Mouse (Mus musculus): ENCODE measurements around the gene Mapk6. TPM values are rescaled to one million over a fixed set of nuclear protein-coding genes. Genes with fewer than 3 reads are reported as not detected.

Mapk6 gene
- polyA plus RNA-seq, 1 experiment from 2014 or later: 191 TPM

DNA sequence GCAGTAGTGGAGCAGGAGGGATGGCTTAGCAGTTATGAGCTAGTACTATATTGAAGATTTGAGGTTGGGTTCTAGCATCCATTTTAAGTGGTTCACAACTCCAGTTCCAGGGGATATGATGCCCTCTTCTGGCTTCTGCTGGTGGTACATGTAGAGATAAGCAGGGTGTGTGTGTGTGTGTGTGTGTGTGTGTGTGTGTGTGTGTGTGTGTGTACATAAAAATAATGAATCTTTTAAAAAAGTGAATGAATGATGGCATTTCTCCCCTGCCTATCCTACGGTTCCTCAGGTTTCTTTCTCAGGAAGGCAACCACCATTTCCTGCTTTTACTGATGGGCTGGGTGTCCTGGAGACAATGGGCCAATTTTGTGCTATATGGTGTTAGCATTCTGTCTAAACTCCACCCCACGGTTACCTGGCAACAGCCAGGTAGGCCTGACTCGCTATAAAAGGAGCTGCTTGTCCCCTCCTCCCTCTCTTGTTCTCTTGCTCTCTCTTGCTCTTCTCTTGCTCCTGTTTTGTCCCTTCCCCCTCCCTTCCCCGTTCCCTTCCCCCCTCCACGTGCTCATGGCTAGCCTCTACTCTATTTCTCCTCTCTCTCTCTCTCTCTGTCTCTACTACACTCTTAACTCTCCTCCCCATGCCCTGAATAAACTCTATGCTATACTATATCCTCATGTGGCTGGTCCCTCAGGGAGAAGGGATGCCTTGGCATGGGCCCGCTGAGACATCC lies 28.0 kb upstream of the Mapk6 start:
- Histone ChIP-seq H3K4me3 (ENCODE audit: low read depth, low read length) (no peak overlapping the region), H3K4me2 (ENCODE audit: low read depth, low read length) (no peak overlapping the region), H3K36me3 (ENCODE audit: control insufficient read depth, insufficient read depth, low read length) (no peaks in the 10 kb centered on the region), H3K27me3 (ENCODE audit: control insufficient read depth, insufficient read depth, low read length) (no peaks in the 10 kb centered on the region), H3K9me3 (ENCODE audit: control insufficient read depth, low read length) (no peaks in the 10 kb centered on the region), H3K4me1 (ENCODE audit: control insufficient read depth, insufficient read depth, low read length) (peaks cover 9% of the 10 kb centered on the region), H3K9ac (replicated peaks; ENCODE audit: low read depth, low read length) (no peak overlapping the region), H3K27ac (ENCODE audit: low read depth, low read length) (no peak overlapping the region)
- 25% methylated on average over 6 of the region's 6 CpGs for WGBS
- ATAC-seq (ENCODE audit: low read depth): no peak

DNA sequence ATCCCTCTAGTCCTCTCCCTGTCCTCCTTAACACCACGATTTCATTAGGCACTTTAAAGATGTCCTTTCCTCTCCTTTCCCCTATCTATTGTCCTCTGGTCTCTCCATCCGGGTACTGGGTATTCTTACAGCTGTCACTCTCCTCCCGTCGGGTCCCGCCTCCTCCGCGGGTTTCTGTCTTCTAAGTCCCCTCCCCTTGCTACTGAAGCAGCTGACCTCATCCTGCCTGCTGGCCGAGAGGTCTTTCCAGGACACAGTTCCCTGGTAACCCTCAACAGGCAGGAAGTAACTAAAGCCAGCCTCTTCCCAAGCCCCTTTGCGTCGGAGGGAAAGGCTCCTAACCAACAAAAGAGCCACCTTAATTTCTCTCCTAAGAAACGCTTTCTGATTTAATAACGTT lies 26.1 kb upstream of the Mapk6 start:
- Histone ChIP-seq H3K4me2 (ENCODE audit: low read depth, low read length) (no peak overlapping the region), H3K36me3 (ENCODE audit: control insufficient read depth, insufficient read depth, low read length) (no peaks in the 10 kb centered on the region), H3K27ac (ENCODE audit: low read depth, low read length) (no peak overlapping the region), H3K4me1 (ENCODE audit: control insufficient read depth, insufficient read depth, low read length) (no peaks in the 10 kb centered on the region), H3K27me3 (ENCODE audit: control insufficient read depth, insufficient read depth, low read length) (no peaks in the 10 kb centered on the region), H3K9me3 (ENCODE audit: control insufficient read depth, low read length) (no peaks in the 10 kb centered on the region), H3K9ac (replicated peaks; ENCODE audit: low read depth, low read length) (no peak overlapping the region), H3K4me3 (ENCODE audit: low read depth, low read length) (no peak overlapping the region)
- ATAC-seq (ENCODE audit: low read depth): 0 out of 2 replicates have a peak, but pooled peaks have one; percentile 24
- WGBS: 5% methylated on average over 12 of the region's 12 CpGs

DNA sequence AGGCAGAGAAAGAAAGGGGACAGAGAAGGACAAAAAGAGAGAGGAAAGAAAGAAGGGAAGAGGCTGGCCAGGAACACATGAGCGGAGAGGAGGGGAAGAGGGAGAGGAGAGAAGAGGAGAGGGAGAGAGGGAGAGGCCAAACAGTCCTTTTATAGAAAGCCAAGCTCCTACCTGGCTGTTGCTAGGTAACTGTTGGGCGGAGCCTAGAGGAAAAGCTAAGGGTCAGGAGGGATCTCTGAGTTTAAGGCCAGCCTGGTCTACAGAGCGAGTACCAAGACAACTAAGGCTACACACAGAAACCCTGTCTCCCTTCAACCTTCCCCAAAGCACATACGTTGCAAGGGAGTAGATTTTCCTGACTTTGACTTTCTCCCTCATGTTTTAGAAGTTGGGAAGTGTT lies 25.5 kb upstream of the Mapk6 start:
- no peaks in the 10 kb centered on the region for H3K27me3 ChIP-seq (ENCODE audit: control insufficient read depth, insufficient read depth, low read length)
- WGBS: 81% methylated on average over 4 of the region's 4 CpGs
- H3K4me3 ChIP-seq (ENCODE audit: low read depth, low read length): no peak overlapping the region
- ATAC-seq (ENCODE audit: low read depth): no peak
- no peak overlapping the region for H3K9ac ChIP-seq (replicated peaks; ENCODE audit: low read depth, low read length)
- no peaks in the 10 kb centered on the region for H3K36me3 ChIP-seq (ENCODE audit: control insufficient read depth, insufficient read depth, low read length)
- no peaks in the 10 kb centered on the region for H3K9me3 ChIP-seq (ENCODE audit: control insufficient read depth, low read length)
- no peaks in the 10 kb centered on the region for H3K4me1 ChIP-seq (ENCODE audit: control insufficient read depth, insufficient read depth, low read length)
- H3K4me2 ChIP-seq (ENCODE audit: low read depth, low read length): no peak overlapping the region
- H3K27ac ChIP-seq (ENCODE audit: low read depth, low read length): no peak overlapping the region

GRCm38 (mm10) chr9:75434872-75435271 lies 25.1 kb upstream of the Mapk6 start:
- 79% methylated on average over 6 of the region's 6 CpGs for WGBS
- H3K36me3 ChIP-seq (ENCODE audit: control insufficient read depth, insufficient read depth, low read length): no peaks in the 10 kb centered on the region

GRCm38 (mm10) chr9:75434172-75434793 lies 24.5 kb upstream of the Mapk6 start:
- Histone ChIP-seq H3K4me2 (ENCODE audit: low read depth, low read length) (no peak overlapping the region), H3K27me3 (ENCODE audit: control insufficient read depth, insufficient read depth, low read length) (no peaks in the 10 kb centered on the region), H3K4me3 (ENCODE audit: low read depth, low read length) (no peak overlapping the region), H3K9me3 (ENCODE audit: control insufficient read depth, low read length) (no peaks in the 10 kb centered on the region), H3K4me1 (ENCODE audit: control insufficient read depth, insufficient read depth, low read length) (no peaks in the 10 kb centered on the region), H3K36me3 (ENCODE audit: control insufficient read depth, insufficient read depth, low read length) (no peaks in the 10 kb centered on the region), H3K27ac (ENCODE audit: low read depth, low read length) (no peak overlapping the region), H3K9ac (replicated peaks; ENCODE audit: low read depth, low read length) (no peak overlapping the region)
- peak; percentile 58; the same call in 1 of the 2 replicates for ATAC-seq (ENCODE audit: low read depth)
- WGBS: 25% methylated on average over 7 of the region's 7 CpGs

More at GRCm38 (mm10) chr9:75434872-75435271, 25.1 kb upstream of the Mapk6 start:
- H3K27me3 ChIP-seq (ENCODE audit: control insufficient read depth, insufficient read depth, low read length): no peaks in the 10 kb centered on the region
- no peaks in the 10 kb centered on the region for H3K4me1 ChIP-seq (ENCODE audit: control insufficient read depth, insufficient read depth, low read length)
- H3K9ac ChIP-seq (replicated peaks; ENCODE audit: low read depth, low read length): no peak overlapping the region
- no peak for ATAC-seq (ENCODE audit: low read depth)
- no peak overlapping the region for H3K4me2 ChIP-seq (ENCODE audit: low read depth, low read length)
- no peak overlapping the region for H3K27ac ChIP-seq (ENCODE audit: low read depth, low read length)
- no peaks in the 10 kb centered on the region for H3K9me3 ChIP-seq (ENCODE audit: control insufficient read depth, low read length)
- no peak overlapping the region for H3K4me3 ChIP-seq (ENCODE audit: low read depth, low read length)

- no peak overlapping the region for H3K9ac ChIP-seq (replicated peaks; ENCODE audit: low read depth, low read length)
- H3K4me2 ChIP-seq (ENCODE audit: low read depth, low read length): no peak overlapping the region
- no peak overlapping the region for H3K27ac ChIP-seq (ENCODE audit: low read depth, low read length)
- no peaks in the 10 kb centered on the region for H3K36me3 ChIP-seq (ENCODE audit: control insufficient read depth, insufficient read depth, low read length)
- no peak for ATAC-seq (ENCODE audit: low read depth)
- H3K9me3 ChIP-seq (ENCODE audit: control insufficient read depth, low read length): no peaks in the 10 kb centered on the region
- no peaks in the 10 kb centered on the region for H3K27me3 ChIP-seq (ENCODE audit: control insufficient read depth, insufficient read depth, low read length)
- H3K4me1 ChIP-seq (ENCODE audit: control insufficient read depth, insufficient read depth, low read length): no peaks in the 10 kb centered on the region
- 62% methylated on average over 3 of the region's 3 CpGs for WGBS
- no peak overlapping the region for H3K4me3 ChIP-seq (ENCODE audit: low read depth, low read length)
Observed at GRCm38 (mm10) chr9:75432694-75433093, 22.9 kb upstream of the Mapk6 start.

DNA sequence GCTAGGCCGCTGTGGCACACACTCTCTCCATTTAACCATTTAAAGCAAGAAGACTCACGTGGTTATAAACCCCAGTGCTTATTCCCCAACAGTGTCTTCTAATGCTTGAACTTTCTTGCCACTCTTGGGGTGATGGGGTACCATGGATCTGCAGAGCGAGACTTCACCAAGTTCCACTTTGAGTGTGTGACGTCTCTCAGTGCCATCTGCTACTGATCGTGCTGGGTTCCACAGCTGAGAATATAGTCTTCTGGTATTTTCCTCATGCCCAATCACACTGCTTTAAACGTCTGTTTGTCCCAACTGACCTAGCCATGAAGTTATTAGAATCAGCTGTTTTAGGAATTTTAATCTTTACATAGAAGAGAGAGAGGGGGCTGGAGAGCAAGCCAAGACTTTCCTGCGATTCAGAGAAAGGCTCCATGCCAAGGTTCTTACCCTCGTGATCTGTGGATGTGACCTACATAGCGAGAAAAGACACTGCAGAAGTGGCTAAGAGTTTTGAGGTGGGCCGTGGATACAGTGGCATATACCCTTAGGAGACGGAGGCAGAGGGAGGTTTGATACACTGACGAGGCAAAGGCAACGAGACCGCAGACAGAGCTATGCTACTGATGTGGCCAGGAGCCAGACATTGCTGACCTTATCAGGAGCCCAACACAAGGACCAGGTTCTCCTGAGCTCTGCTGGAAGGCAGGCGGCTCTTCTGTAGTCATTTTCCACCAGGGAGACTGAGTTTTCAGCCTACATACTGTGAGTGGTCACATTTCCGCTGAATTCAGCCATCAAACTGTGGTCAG lies 21.2 kb upstream of the Mapk6 start:
- H3K4me1 ChIP-seq (ENCODE audit: control insufficient read depth, insufficient read depth, low read length): no peaks in the 10 kb centered on the region
- H3K9me3 ChIP-seq (ENCODE audit: control insufficient read depth, low read length): no peaks in the 10 kb centered on the region
- no peak overlapping the region for H3K9ac ChIP-seq (replicated peaks; ENCODE audit: low read depth, low read length)
- no peaks in the 10 kb centered on the region for H3K27me3 ChIP-seq (ENCODE audit: control insufficient read depth, insufficient read depth, low read length)
- H3K4me3 ChIP-seq (ENCODE audit: low read depth, low read length): no peak overlapping the region
- no peak overlapping the region for H3K4me2 ChIP-seq (ENCODE audit: low read depth, low read length)
- H3K36me3 ChIP-seq (ENCODE audit: control insufficient read depth, insufficient read depth, low read length): no peaks in the 10 kb centered on the region
- no peak overlapping the region for H3K27ac ChIP-seq (ENCODE audit: low read depth, low read length)
- ATAC-seq (ENCODE audit: low read depth): no peak
- 88% methylated on average over 16 of the region's 16 CpGs for WGBS

- 96% methylated on average over 1 of the region's 1 CpGs for WGBS
- no peaks in the 10 kb centered on the region for H3K27me3 ChIP-seq (ENCODE audit: control insufficient read depth, insufficient read depth, low read length)
- no peak overlapping the region for H3K4me3 ChIP-seq (ENCODE audit: low read depth, low read length)
- ATAC-seq (ENCODE audit: low read depth): no peak
- H3K4me2 ChIP-seq (ENCODE audit: low read depth, low read length): no peak overlapping the region
- H3K4me1 ChIP-seq (ENCODE audit: control insufficient read depth, insufficient read depth, low read length): no peaks in the 10 kb centered on the region
- no peak overlapping the region for H3K27ac ChIP-seq (ENCODE audit: low read depth, low read length)
- no peaks in the 10 kb centered on the region for H3K9me3 ChIP-seq (ENCODE audit: control insufficient read depth, low read length)
- no peaks in the 10 kb centered on the region for H3K36me3 ChIP-seq (ENCODE audit: control insufficient read depth, insufficient read depth, low read length)
- no peak overlapping the region for H3K9ac ChIP-seq (replicated peaks; ENCODE audit: low read depth, low read length)
Observed at GRCm38 (mm10) chr9:75429657-75430056, 19.9 kb upstream of the Mapk6 start.

- 99% methylated on average over 2 of the region's 2 CpGs for WGBS
- Histone ChIP-seq H3K27ac (ENCODE audit: low read depth, low read length) (no peak overlapping the region), H3K4me2 (ENCODE audit: low read depth, low read length) (no peak overlapping the region), H3K9me3 (ENCODE audit: control insufficient read depth, low read length) (no peaks in the 10 kb centered on the region), H3K4me1 (ENCODE audit: control insufficient read depth, insufficient read depth, low read length) (no peaks in the 10 kb centered on the region), H3K9ac (replicated peaks; ENCODE audit: low read depth, low read length) (no peak overlapping the region), H3K27me3 (ENCODE audit: control insufficient read depth, insufficient read depth, low read length) (no peaks in the 10 kb centered on the region), H3K4me3 (ENCODE audit: low read depth, low read length) (no peak overlapping the region), H3K36me3 (ENCODE audit: control insufficient read depth, insufficient read depth, low read length) (no peaks in the 10 kb centered on the region)
- ATAC-seq (ENCODE audit: low read depth): no peak
Observed at GRCm38 (mm10) chr9:75429040-75429439, 19.2 kb upstream of the Mapk6 start.

All from neural tube, embryonic 14.5 days (tissue).